In genomic region chr15:91190519-91191207, GRCm38 (mm10) we compare ENCODE assay signal across 8 mouse cellular contexts. TPM values are rescaled to one million over a fixed set of nuclear protein-coding genes. Genes with fewer than 3 reads are reported as not detected.
DNase-seq lines count a peak whose midpoint lies in the region; ATAC-seq and TF ChIP-seq lines count a peak whose summit lies in the region.

No protein-coding gene starts in this region.

- DNase-seq in kidney, postnatal 0 days (ENCODE audit: low spot score): no peak
- no peak for DNase-seq in kidney, adult 9 months
- peak; percentile 33 to 60 for DNase-seq in cerebellum, postnatal 14 days
- no peak for DNase-seq in adrenal gland, postnatal 4 days (ENCODE audit: low spot score in 2 of 2)
- no peak for DNase-seq in gastrocnemius, postnatal 10 days
- DNase-seq in gastrocnemius, postnatal 36 days: no peak

- no peaks in the 10 kb centered on the region for H3K27me3 ChIP-seq in kidney, postnatal 0 days (ENCODE audit: insufficient read depth, low read length)
- no peaks in the 10 kb centered on the region for H3K27me3 ChIP-seq in hindbrain, embryonic 13.5 days
- no peaks in the 10 kb centered on the region for H3K27me3 ChIP-seq in midbrain, embryonic 15.5 days (replicated peaks)

- no peak overlapping the region for H3K27ac ChIP-seq in kidney, postnatal 0 days
- H3K27ac ChIP-seq in hindbrain, embryonic 13.5 days: peak overlapping the region; percentile 85; the same call in 1 of the 2 replicates
- peak overlapping the region; percentile 79 for H3K27ac ChIP-seq in midbrain, embryonic 15.5 days

- peak overlapping the region; percentile 39 for H3K4me3 ChIP-seq in kidney, postnatal 0 days (replicated peaks; ENCODE audit: low read depth, low read length)
- H3K4me3 ChIP-seq in hindbrain, embryonic 13.5 days: peak overlapping the region; percentile 53
- peak overlapping the region; percentile 55 for H3K4me3 ChIP-seq in midbrain, embryonic 15.5 days

- 29% methylated on average over 17 of the region's 17 CpGs for WGBS in kidney, postnatal 0 days
- 34% methylated on average over 17 of the region's 17 CpGs for WGBS in hindbrain, embryonic 13.5 days
- WGBS in midbrain, embryonic 15.5 days: 12% methylated on average over 17 of the region's 17 CpGs

- no peaks in the 10 kb centered on the region for H3K36me3 ChIP-seq in kidney, postnatal 0 days (ENCODE audit: insufficient read depth, low read length)
- H3K36me3 ChIP-seq in hindbrain, embryonic 13.5 days: no peaks in the 10 kb centered on the region
- no peaks in the 10 kb centered on the region for H3K36me3 ChIP-seq in midbrain, embryonic 15.5 days (replicated peaks)

- peak overlapping the region; percentile 74 for H3K4me2 ChIP-seq in kidney, postnatal 0 days (ENCODE audit: low read length)
- H3K4me2 ChIP-seq in hindbrain, embryonic 13.5 days: peak overlapping the region; percentile 90
- peak overlapping the region; percentile 93 for H3K4me2 ChIP-seq in midbrain, embryonic 15.5 days

- H3K4me1 ChIP-seq in kidney, postnatal 0 days (replicated peaks; ENCODE audit: insufficient read depth, low read length): no peaks in the 10 kb centered on the region
- H3K4me1 ChIP-seq in hindbrain, embryonic 13.5 days (replicated peaks): peaks cover 27% of the 10 kb centered on the region
- peaks cover 19% of the 10 kb centered on the region for H3K4me1 ChIP-seq in midbrain, embryonic 15.5 days

- intact Hi-C loops in gastrocnemius, postnatal 36 days (cut with DNase I): loop anchor here (10.0 kb wide), 1 partner anchor 94 kb away; no protein-coding TSS in a partner anchor

- 0 out of 2 replicates have a peak overlapping the region, but pooled peaks have one; percentile 5 for H3K9ac ChIP-seq in kidney, postnatal 0 days (ENCODE audit: low read depth, low read length)
- H3K9ac ChIP-seq in hindbrain, embryonic 13.5 days: peak overlapping the region; percentile 75
- H3K9ac ChIP-seq in midbrain, embryonic 15.5 days: peak overlapping the region; percentile 58

- ATAC-seq in kidney, postnatal 0 days (replicated peaks; ENCODE audit: low FRiP score, low read depth): no peak
- no peak for ATAC-seq in hindbrain, embryonic 13.5 days (ENCODE audit: low FRiP score)
- peak; percentile 18; the same call in 1 of the 2 replicates for ATAC-seq in midbrain, embryonic 15.5 days (replicated peaks)

- no peak for TF ChIP-seq CTCF in kidney, postnatal 0 days (IDR thresholded peaks at IDR 0.05; ENCODE audit: low read depth)

- no peaks in the 10 kb centered on the region for H3K9me3 ChIP-seq in kidney, postnatal 0 days (replicated peaks; ENCODE audit: low read length)
- H3K9me3 ChIP-seq in hindbrain, embryonic 13.5 days: no peaks in the 10 kb centered on the region
- no peaks in the 10 kb centered on the region for H3K9me3 ChIP-seq in midbrain, embryonic 15.5 days

RNA-seq across cellular contexts. Expression of gene Abcd2, which starts 0.9 kb away (rescaled TPM):
- polyA plus RNA-seq in kidney, postnatal 0 days (2015; fragmentation: Nextera tagmentation; extraction: Ambion mirVana): 2.1 and 2.5 TPM in 2 replicates
- polyA plus RNA-seq in hindbrain, embryonic 13.5 days (2015; fragmentation: Nextera tagmentation; extraction: Ambion mirVana): 10.3 and 10.6 TPM in 2 replicates
- 8.2 and 9.9 TPM in 2 replicates for polyA plus RNA-seq in midbrain, embryonic 15.5 days (2015; fragmentation: Nextera tagmentation; extraction: Ambion mirVana)
- 10 to 100 TPM in 1 of 2 experiments, 1 to 10 TPM in 1; 5.2 to 14.0 TPM for total RNA-seq in adrenal gland, postnatal 4 days (2021)
- total RNA-seq in gastrocnemius, postnatal 10 days (2021): 10 to 100 TPM; 14.2 to 16.7 TPM
- total RNA-seq in gastrocnemius, postnatal 36 days (2021): 10 to 100 TPM; 20.0 to 20.4 TPM

RNA-seq across cellular contexts. Expression of gene CN725425, which starts 8.6 kb away (rescaled TPM):
- not detected in 2 replicates for polyA plus RNA-seq in kidney, postnatal 0 days (2015; fragmentation: Nextera tagmentation; extraction: Ambion mirVana)
- polyA plus RNA-seq in hindbrain, embryonic 13.5 days (2015; fragmentation: Nextera tagmentation; extraction: Ambion mirVana): not detected in 2 replicates
- not detected in 2 replicates for polyA plus RNA-seq in midbrain, embryonic 15.5 days (2015; fragmentation: Nextera tagmentation; extraction: Ambion mirVana)
- total RNA-seq in adrenal gland, postnatal 4 days (2021): not detected
- under 1 TPM in 1 of 2 experiments, not detected in 1; 0.12 TPM for total RNA-seq in gastrocnemius, postnatal 10 days (2021)
- total RNA-seq in gastrocnemius, postnatal 36 days (2021): not detected

Comparison
In these comparisons a context has a peak if more than half of its experiments do, and no peak if none do; other contexts are left out.
1. DNase-seq: peak in cerebellum, postnatal 14 days (2 of 2); none in kidney, postnatal 0 days (single experiment), kidney, adult 9 months (single experiment), adrenal gland, postnatal 4 days (0 of 2), gastrocnemius, postnatal 10 days (single experiment) and gastrocnemius, postnatal 36 days (0 of 2).
2. H3K9ac ChIP-seq: peak in every context shown above with its lines; median percentile 75 in hindbrain, embryonic 13.5 days; 58 in midbrain, embryonic 15.5 days; 5 in kidney, postnatal 0 days.
3. Peak in every context shown above with its lines, with median percentiles within 50 percentile points of each other: H3K4me2 ChIP-seq and H3K4me3 ChIP-seq.